Mouse (Mus musculus) stomach, postnatal 0 days (tissue): Measurements from ENCODE around the gene Raly. TPM values are rescaled to one million over a fixed set of nuclear protein-coding genes. Genes with fewer than 3 reads are reported as not detected.

Experiments
- ATAC-seq: fragments of 200-750 bp; cut with Nextera tagmentation; 2 replicates; pipeline ENCODE4 v1.8.0; 2017; ENCODE audit not compliant: low FRiP score, low TSS enrichment
- DNase-seq: peaks from one replicate; pipeline ENCODE4 v3.0.0-alpha.2; 2016; ENCODE audit warnings: low spot score
- H3K27ac ChIP-seq: fragments of 300-500 bp; sonication (generic); replicated peaks from 2 replicates; pipeline ENCODE4 v1.5.1; 2014; ENCODE audit warnings: mild to moderate bottlenecking, control low read depth
- H3K27me3 ChIP-seq: fragments of 300-500 bp; sonication (generic); 2 replicates; pipeline ENCODE4 v1.6.1; 2014; ENCODE audit warnings: low read length; ENCODE audit not compliant: control insufficient read depth, insufficient read depth
- H3K36me3 ChIP-seq: fragments of 300-500 bp; sonication (generic); 2 replicates; pipeline ENCODE4 v1.6.1; 2014; ENCODE audit warnings: low read length, mixed read lengths; ENCODE audit not compliant: control insufficient read depth, insufficient read depth
- H3K4me1 ChIP-seq: fragments of 300-500 bp; sonication (generic); replicated peaks from 2 replicates; pipeline ENCODE4 v1.6.1; 2014; ENCODE audit warnings: antibody characterized with exemption; ENCODE audit not compliant: control insufficient read depth, insufficient read depth
- H3K4me2 ChIP-seq: fragments of 300-500 bp; sonication (generic); replicated peaks from 2 replicates; pipeline ENCODE4 v1.6.1; 2014; ENCODE audit warnings: low read depth, mild to moderate bottlenecking, control low read depth, moderate library complexity
- H3K4me3 ChIP-seq: fragments of 300-500 bp; sonication (generic); 2 replicates; pipeline ENCODE4 v1.5.1; 2014; ENCODE audit warnings: low read depth, low read length, control low read depth
- H3K9ac ChIP-seq: fragments of 300-500 bp; sonication (generic); 2 replicates; pipeline ENCODE4 v1.6.1; 2014; ENCODE audit warnings: mild to moderate bottlenecking, low read length, control low read depth, mixed read lengths
- H3K9me3 ChIP-seq: fragments of 300-500 bp; sonication (generic); 2 replicates; pipeline ENCODE4 v1.6.1; 2016; ENCODE audit warnings: low read length; ENCODE audit not compliant: control insufficient read depth
- CTCF ChIP-seq: IDR thresholded peaks from 2 replicates; pipeline ENCODE4 v1.5.1; 2016; ENCODE audit warnings: antibody characterized with exemption, low read depth, mild to moderate bottlenecking, moderate library complexity
- EP300 ChIP-seq: optimal IDR thresholded peaks from 2 replicates; pipeline ENCODE3; 2016; ENCODE audit warnings: antibody characterized with exemption
- WGBS: fragments of 180-500 bp; shearing (Covaris S2); extraction: QIAGEN DNeasy Blood & Tissue Kit; methylation state at CpG from one replicate; pipeline ENCODE4 v1.1.7; 2014; 5-methylcytosine and 5-hydroxymethylcytosine counted together
- polyA plus RNA-seq: library from polyadenylated mRNA; unstranded; fragments of >200 nt; fragmentation: Nextera tagmentation; extraction: Ambion mirVana; gene quantifications from 2 replicates; pipeline ENCODE4 v1.2.1, GENCODE M21; 2015

The Raly gene
- polyA plus RNA-seq, 1 experiment from 2014 or later, result 18.7 TPM

DNA sequence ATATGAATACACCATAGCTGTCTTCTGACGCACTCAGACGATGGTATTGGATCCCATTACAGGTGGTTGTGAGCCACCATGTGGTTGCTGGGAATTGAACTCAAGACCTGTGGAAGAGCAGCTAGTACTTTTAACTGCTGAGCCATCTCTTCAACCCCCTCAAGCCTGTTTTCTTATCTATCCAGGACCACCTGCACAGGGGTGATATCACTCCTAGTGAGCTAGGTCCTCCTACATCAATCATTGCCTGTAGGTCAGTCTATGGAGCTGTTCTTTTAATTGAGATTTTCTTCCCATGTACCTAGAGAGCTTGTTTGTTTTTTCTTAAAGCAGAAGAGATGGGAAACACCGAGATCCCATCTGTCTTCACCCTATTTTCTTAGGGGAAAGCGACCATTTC, 12.9 kb downstream of the Raly start:
- Histone ChIP-seq H3K4me1 (peaks cover 2% of the 10 kb centered on the region; the same call in 1 of the 2 replicates), H3K36me3 (no peaks in the 10 kb centered on the region), H3K4me2 (no peak overlapping the region), H3K9me3 (no peaks in the 10 kb centered on the region), H3K9ac (no peak overlapping the region), H3K27ac (no peak overlapping the region), H3K4me3 (no peak overlapping the region), H3K27me3 (no peaks in the 10 kb centered on the region)
- TF ChIP-seq CTCF, result no peak
- no peak for TF ChIP-seq EP300
- 58% methylated on average over 4 of the region's 4 CpGs for WGBS
- no peak for DNase-seq
- no peak for ATAC-seq

GRCm38 (mm10) chr2:154807689-154808088, 16.8 kb downstream of the Raly start:
- Histone ChIP-seq H3K36me3 (no peaks in the 10 kb centered on the region), H3K4me3 (no peak overlapping the region), H3K9me3 (no peaks in the 10 kb centered on the region), H3K4me2 (no peak overlapping the region), H3K27me3 (no peaks in the 10 kb centered on the region), H3K9ac (no peak overlapping the region), H3K4me1 (peaks cover 2% of the 10 kb centered on the region; the same call in 1 of the 2 replicates), H3K27ac (no peak overlapping the region)
- DNase-seq, result no peak
- 47% methylated on average over 1 of the region's 1 CpGs for WGBS
- no peak for TF ChIP-seq EP300
- no peak for TF ChIP-seq CTCF
- no peak for ATAC-seq

DNA sequence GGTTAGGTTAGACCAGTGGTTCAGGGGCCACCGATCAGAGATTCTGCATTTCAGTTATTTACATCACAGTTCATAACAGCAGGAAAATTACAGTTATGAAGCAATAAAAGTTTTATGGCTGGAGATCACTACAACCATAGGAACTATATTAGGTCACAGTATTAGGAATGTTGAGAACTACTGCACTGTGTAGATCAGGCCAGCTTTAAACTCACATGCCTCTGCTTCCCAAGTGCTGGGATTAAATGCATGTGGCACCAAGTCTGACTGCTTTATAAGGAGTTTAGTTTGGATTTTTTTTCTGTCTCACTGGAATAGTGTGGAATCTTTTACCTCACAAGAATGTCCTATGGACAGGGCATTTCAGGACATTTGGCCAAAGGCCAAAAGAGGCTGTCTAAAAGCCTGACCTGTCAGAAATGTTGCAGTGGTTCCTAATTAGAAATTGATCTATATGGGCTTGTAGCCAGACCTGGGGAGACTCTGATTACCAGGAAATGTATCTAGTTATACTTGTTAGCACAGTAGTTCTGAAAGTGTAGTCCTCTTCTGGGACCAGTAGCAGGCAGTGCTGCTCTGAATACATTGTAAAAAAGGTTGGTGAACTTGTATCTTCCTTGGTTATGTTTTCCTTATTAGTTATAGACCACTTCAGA, 18.3 kb downstream of the Raly start:
- Histone ChIP-seq H3K27ac (no peak overlapping the region), H3K9ac (no peak overlapping the region), H3K36me3 (no peaks in the 10 kb centered on the region), H3K4me2 (no peak overlapping the region), H3K4me3 (no peak overlapping the region), H3K27me3 (no peaks in the 10 kb centered on the region), H3K4me1 (0 out of 2 replicates have a peak, but pooled peaks cover 2% of the 10 kb centered on the region), H3K9me3 (no peaks in the 10 kb centered on the region)
- WGBS, result 54% methylated on average over 1 of the region's 1 CpGs
- DNase-seq (peak; percentile 20), ATAC-seq (peak; percentile 59; the same call in 1 of the 2 replicates)
- TF ChIP-seq EP300, result no peak
- peak; percentile 57 for TF ChIP-seq CTCF

DNA sequence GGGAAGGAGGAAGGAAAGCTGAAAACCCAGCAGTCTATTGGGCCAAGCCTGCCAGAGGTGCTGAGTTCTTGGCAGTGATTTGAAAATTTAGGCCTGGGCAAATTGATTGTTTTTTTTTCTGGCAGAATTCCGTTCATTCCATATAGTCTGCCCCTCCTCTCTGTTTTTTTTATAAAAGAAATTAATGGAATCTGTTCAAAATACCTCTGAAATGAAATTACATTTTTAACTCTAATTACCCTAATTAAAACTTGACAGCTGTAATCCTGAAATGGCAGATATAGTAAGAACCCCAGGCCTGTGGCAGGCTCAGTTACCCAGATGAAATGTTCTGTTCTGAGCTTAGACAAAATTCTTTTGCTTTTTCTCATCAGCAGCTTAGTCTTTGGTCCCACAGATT, 19.9 kb downstream of the Raly start:
- 0 out of 2 replicates have a peak, but pooled peaks cover 2% of the 10 kb centered on the region for H3K4me1 ChIP-seq
- no peak overlapping the region for H3K27ac ChIP-seq
- H3K9ac ChIP-seq, result no peak overlapping the region
- no peak overlapping the region for H3K4me2 ChIP-seq
- ATAC-seq, result no peak
- H3K36me3 ChIP-seq, result no peaks in the 10 kb centered on the region
- H3K4me3 ChIP-seq, result no peak overlapping the region
- H3K9me3 ChIP-seq, result no peaks in the 10 kb centered on the region
- 38% methylated on average over 1 of the region's 1 CpGs for WGBS
- no peak for DNase-seq
- TF ChIP-seq EP300 (no peak), CTCF (no peak)
- H3K27me3 ChIP-seq, result no peaks in the 10 kb centered on the region

GRCm38 (mm10) chr2:154813426-154813825, 22.5 kb downstream of the Raly start:
- no peaks in the 10 kb centered on the region for H3K27me3 ChIP-seq
- H3K36me3 ChIP-seq, result no peaks in the 10 kb centered on the region
- TF ChIP-seq CTCF, result no peak
- 62% methylated on average over 2 of the region's 2 CpGs for WGBS
- H3K27ac ChIP-seq, result no peak overlapping the region
- ATAC-seq, result no peak
- no peak for DNase-seq
- no peak overlapping the region for H3K4me3 ChIP-seq
- H3K9me3 ChIP-seq, result no peaks in the 10 kb centered on the region
- H3K4me1 ChIP-seq, result no peaks in the 10 kb centered on the region
- H3K9ac ChIP-seq, result no peak overlapping the region
- no peak overlapping the region for H3K4me2 ChIP-seq

GRCm38 (mm10) chr2:154817089-154817488, 26.2 kb downstream of the Raly start:
- Histone ChIP-seq H3K9me3 (no peaks in the 10 kb centered on the region), H3K4me1 (0 out of 2 replicates have a peak, but pooled peaks cover 2% of the 10 kb centered on the region), H3K9ac (no peak overlapping the region), H3K4me3 (no peak overlapping the region), H3K36me3 (no peaks in the 10 kb centered on the region), H3K27me3 (no peaks in the 10 kb centered on the region), H3K27ac (no peak overlapping the region), H3K4me2 (no peak overlapping the region)
- no peak for DNase-seq
- TF ChIP-seq CTCF, result no peak
- no peak for TF ChIP-seq EP300
- 55% methylated on average over 3 of the region's 3 CpGs for WGBS
- no peak for ATAC-seq
